Mouse (Mus musculus): Measurements from ENCODE around the gene Vmn1r221. TPM values are rescaled to one million over a fixed set of nuclear protein-coding genes. Genes with fewer than 3 reads are reported as not detected.
"Not testable (repeated sequence)": the region's sequence is repeated elsewhere in the genome, so short reads cannot be mapped to it uniquely, and the experiment has no call there.

Gene Vmn1r221
- polyA plus RNA-seq, 1 experiment from 2014 or later = not detected

DNA sequence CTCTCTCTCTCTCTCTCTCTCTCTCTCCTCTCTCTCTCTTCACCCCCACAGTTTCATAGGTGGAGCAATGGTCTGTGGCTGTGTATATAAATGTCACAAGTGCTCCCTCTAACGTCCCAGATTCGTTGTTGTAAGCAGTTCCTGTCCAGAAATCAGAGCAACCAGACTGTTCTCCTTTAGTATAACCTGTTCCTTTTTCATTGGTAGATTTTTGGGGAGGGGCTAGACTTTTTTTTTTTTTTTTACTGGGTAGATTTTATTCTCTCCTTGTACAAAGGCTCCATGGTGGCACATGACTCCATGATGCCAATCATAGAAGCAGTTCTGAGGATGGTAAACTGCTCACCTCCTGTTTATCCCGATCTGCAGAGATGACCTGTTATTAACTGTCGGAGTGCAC lies 55.2 kb downstream of the Vmn1r221 start:
- TF ChIP-seq CTCF (IDR thresholded peaks at IDR 0.05; ENCODE audit: low read depth) = 0 out of 2 replicates have a peak, but pooled peaks have one; percentile 5
- not testable (repeated sequence) for H3K4me3 ChIP-seq (ENCODE audit: low read depth, low read length); DNase-seq; H3K4me1 ChIP-seq (ENCODE audit: insufficient read depth); ATAC-seq; H3K9ac ChIP-seq (replicated peaks); H3K27ac ChIP-seq (ENCODE audit: low read depth); H3K9me3 ChIP-seq (ENCODE audit: low read length); H3K4me2 ChIP-seq (ENCODE audit: low read depth, low read length); H3K27me3 ChIP-seq (ENCODE audit: insufficient read depth, low read length); H3K36me3 ChIP-seq (replicated peaks; ENCODE audit: insufficient read depth, low read length)
- 38% methylated on average over 4 of the region's 4 CpGs for WGBS (ENCODE audit: insufficient replicate concordance)

DNA sequence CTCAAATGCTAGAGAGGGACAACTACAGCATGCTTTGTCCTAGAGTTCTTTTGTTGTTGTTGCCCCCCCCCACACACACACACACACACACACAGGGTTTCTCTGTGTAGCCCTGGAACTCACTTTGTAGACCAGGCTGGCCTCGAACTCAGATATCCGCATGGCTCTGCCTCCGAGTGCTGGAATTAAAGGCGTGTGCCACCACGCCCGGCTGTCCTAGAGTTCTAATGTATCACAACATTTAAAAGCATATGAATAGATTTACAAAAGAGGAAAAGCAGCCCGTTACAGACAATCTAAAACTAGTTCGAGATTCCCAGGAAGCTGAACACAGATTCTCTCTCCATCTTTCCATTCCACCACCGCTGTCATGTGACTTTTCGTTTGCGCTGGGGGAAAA lies 55.8 kb downstream of the Vmn1r221 start:
- Histone ChIP-seq H3K9me3 (ENCODE audit: low read length) (no peaks in the 10 kb centered on the region), H3K27ac (ENCODE audit: low read depth) (no peak overlapping the region), H3K36me3 (replicated peaks; ENCODE audit: insufficient read depth, low read length) (no peaks in the 10 kb centered on the region), H3K4me1 (ENCODE audit: insufficient read depth) (no peaks in the 10 kb centered on the region), H3K9ac (replicated peaks) (no peak overlapping the region), H3K27me3 (ENCODE audit: insufficient read depth, low read length) (peaks cover 9% of the 10 kb centered on the region), H3K4me2 (ENCODE audit: low read depth, low read length) (no peak overlapping the region), H3K4me3 (ENCODE audit: low read depth, low read length) (no peak overlapping the region)
- ATAC-seq (no peak), DNase-seq (no peak)
- 22% methylated on average over 11 of the region's 11 CpGs for WGBS (ENCODE audit: insufficient replicate concordance)
- TF ChIP-seq EP300 (IDR thresholded peaks at IDR 0.05; ENCODE audit: low read depth) (no peak), CTCF (IDR thresholded peaks at IDR 0.05; ENCODE audit: low read depth) (no peak)

DNA sequence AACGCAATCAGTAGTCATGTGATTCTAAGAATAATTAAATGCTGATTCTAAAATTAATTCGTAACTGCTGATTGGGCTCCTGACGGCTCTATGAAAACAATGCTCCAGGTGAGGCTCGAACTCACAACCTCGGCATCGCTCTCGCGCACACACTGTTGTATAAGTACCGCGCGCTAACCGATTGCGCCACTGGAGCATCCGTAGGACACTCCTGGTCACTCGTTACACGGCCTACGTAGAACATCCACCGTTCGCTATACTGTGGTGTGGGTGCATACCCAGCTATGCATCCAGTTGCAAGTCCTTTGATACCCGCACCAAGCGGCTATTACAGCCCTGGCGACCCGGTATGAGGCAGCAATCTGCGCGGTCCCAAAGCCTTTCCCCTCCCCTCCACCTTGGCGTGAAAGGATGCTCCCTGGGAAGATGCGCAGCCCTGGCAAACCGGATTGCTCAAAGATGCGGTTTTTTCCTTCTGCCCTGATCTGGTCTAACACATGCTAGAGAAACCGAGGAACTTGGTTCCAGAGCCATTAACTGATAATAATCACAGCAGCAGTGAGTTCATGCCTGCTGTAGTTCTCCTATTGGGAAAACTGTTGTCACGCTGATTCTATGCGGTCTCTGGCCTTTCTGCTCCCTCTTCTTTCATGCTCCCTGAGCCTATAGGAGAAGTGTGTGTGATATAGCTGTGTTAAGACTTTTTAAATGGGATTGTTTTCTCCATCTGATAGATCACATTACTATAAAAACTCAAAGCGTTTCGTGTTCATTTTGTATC lies 56.6 kb downstream of the Vmn1r221 start:
- Histone ChIP-seq H3K27ac (ENCODE audit: low read depth) (no peak overlapping the region), H3K36me3 (replicated peaks; ENCODE audit: insufficient read depth, low read length) (no peaks in the 10 kb centered on the region), H3K27me3 (ENCODE audit: insufficient read depth, low read length) (peaks cover 9% of the 10 kb centered on the region), H3K4me3 (ENCODE audit: low read depth, low read length) (no peak overlapping the region), H3K4me2 (ENCODE audit: low read depth, low read length) (0 out of 2 replicates have a peak overlapping the region, but pooled peaks have one; percentile 15), H3K9me3 (ENCODE audit: low read length) (no peaks in the 10 kb centered on the region), H3K4me1 (ENCODE audit: insufficient read depth) (no peaks in the 10 kb centered on the region), H3K9ac (replicated peaks) (no peak overlapping the region)
- peak; percentile 13 for DNase-seq
- WGBS (ENCODE audit: insufficient replicate concordance) = 4% methylated on average over 34 of the region's 34 CpGs
- no peak for ATAC-seq
- TF ChIP-seq CTCF (IDR thresholded peaks at IDR 0.05; ENCODE audit: low read depth) = no peak

Other genes with a start within 250 kb of the Vmn1r221 start
- gene Vmn1r213, start 206.5 kb upstream of the Vmn1r221 start, polyA plus RNA-seq (2015; fragmentation: Nextera tagmentation; extraction: Ambion mirVana) = not detected in 2 replicates
- gene Vmn1r214, start 183.7 kb upstream of the Vmn1r221 start, polyA plus RNA-seq (2015; fragmentation: Nextera tagmentation; extraction: Ambion mirVana) = not detected in 2 replicates
- gene Vmn1r215, start 146.1 kb upstream of the Vmn1r221 start, polyA plus RNA-seq (2015; fragmentation: Nextera tagmentation; extraction: Ambion mirVana) = not detected in 2 replicates
- not detected in 2 replicates for gene Vmn1r217, start 95.9 kb upstream of the Vmn1r221 start, polyA plus RNA-seq (2015; fragmentation: Nextera tagmentation; extraction: Ambion mirVana)
- gene Vmn1r218, start 81.0 kb upstream of the Vmn1r221 start, polyA plus RNA-seq (2015; fragmentation: Nextera tagmentation; extraction: Ambion mirVana) = not detected in 2 replicates
- not detected in 2 replicates for gene Vmn1r219, start 54.8 kb upstream of the Vmn1r221 start, polyA plus RNA-seq (2015; fragmentation: Nextera tagmentation; extraction: Ambion mirVana)
- gene Vmn1r220, start 26.2 kb upstream of the Vmn1r221 start, polyA plus RNA-seq (2015; fragmentation: Nextera tagmentation; extraction: Ambion mirVana) = not detected in 2 replicates
- not detected in 2 replicates for gene Vmn1r222, start 21.8 kb downstream of the Vmn1r221 start, polyA plus RNA-seq (2015; fragmentation: Nextera tagmentation; extraction: Ambion mirVana)
- not detected in 2 replicates for gene Vmn1r223, start 33.0 kb downstream of the Vmn1r221 start, polyA plus RNA-seq (2015; fragmentation: Nextera tagmentation; extraction: Ambion mirVana)
- 7.4 and 9.5 TPM in 2 replicates for gene Zfp322a, start 155.1 kb downstream of the Vmn1r221 start, polyA plus RNA-seq (2015; fragmentation: Nextera tagmentation; extraction: Ambion mirVana)
- 4.3 and 4.8 TPM in 2 replicates for gene Abt1, start 209.7 kb downstream of the Vmn1r221 start, polyA plus RNA-seq (2015; fragmentation: Nextera tagmentation; extraction: Ambion mirVana)